ENCODE assay signal across 8 mouse cellular contexts in the genomic region with DNA sequence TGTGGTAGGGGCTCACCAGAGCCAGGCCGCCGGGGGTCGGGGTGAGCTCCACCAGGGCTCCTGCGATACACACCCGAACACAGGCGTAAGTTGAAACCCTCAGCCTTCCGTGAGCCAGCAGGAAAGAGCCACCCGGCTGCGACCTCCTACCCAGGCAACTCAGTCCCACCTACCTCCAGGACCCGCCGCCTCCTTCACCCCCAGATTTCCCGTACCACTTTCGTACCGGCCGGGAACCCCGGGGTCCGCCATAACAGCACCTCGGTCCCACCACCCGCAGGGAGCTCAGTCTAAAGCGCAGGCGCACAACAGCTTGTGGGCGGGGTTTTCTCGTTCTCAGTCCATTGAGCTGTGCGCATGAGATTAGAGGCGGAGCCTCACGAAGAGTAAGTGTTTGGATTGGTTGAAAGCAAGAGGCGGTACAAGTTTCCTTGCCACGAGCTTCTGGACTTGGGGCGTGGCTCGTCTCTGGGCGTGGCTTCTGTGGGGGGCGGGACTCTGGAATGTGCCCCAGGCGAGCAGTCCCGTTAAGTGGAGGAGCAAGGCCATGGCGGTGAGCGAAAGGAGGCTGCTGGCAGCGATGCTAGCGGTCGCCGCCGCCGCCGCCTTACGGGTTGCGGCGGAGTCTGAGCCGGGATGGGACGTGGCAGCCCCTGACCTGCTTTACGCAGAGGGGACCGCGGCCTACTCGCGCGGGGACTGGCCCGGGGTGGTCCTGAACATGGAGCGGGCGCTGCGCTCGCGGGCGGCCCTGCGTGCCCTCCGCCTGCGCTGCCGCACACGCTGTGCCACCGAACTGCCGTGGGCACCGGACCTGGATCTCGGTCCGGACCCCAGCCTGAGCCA. TPM values are rescaled to one million over a fixed set of nuclear protein-coding genes. Genes with fewer than 3 reads are reported as not detected.
A peak's percentile ranks its signal among the peaks of the same experiment; 100 is the strongest.
DNase-seq lines count a peak whose midpoint lies in the region; ATAC-seq lines count a peak whose summit lies in the region.

A gene (minus strand): TSS at position 303 of the 846 bp plus-strand sequence.
A gene (plus strand): TSS at position 506 of the 846 bp plus-strand sequence.

- intact Hi-C loops in gastrocnemius, postnatal 14 days (cut with DNase I; ENCODE audit: low total_unique reads), result no loop called here
- intact Hi-C loops in left cerebral cortex, postnatal 10 days (cut with DNase I), result no loop called here

- ATAC-seq in inflammation-experienced regulatory T-cells, adult 6 months, result peak; percentile 99
- ATAC-seq in megakaryocyte-erythroid progenitor cell, adult 5-6 weeks (replicated peaks; ENCODE audit: low FRiP score, low TSS enrichment, poor library complexity, severe bottlenecking), result peak; percentile 96

- DNase-seq in adrenal gland, adult (ENCODE audit: inconsistent age in 2 of 2, low spot score in 1 of 2), result peak; percentile 99 to 100
- DNase-seq in embryo, embryonic 10.5 days (ENCODE audit: low spot score), result peak; percentile 100
- DNase-seq in gastrocnemius, postnatal 14 days, result peak; percentile 99
- peak; percentile 98 to 99 for DNase-seq in left cerebral cortex, postnatal 10 days (ENCODE audit: extremely low spot score in 1 of 2, low spot score in 2 of 2)
- peak; percentile 97 for DNase-seq in right cerebral cortex, postnatal 25 days
- peak; percentile 97 to 99 for DNase-seq in urinary bladder, postnatal 4 days (ENCODE audit: low spot score in 2 of 2)

RNA-seq across cellular contexts. Expression of the first gene that starts in this region (rescaled TPM):
- 10 to 100 TPM; 17.8 to 20.7 TPM for total RNA-seq in gastrocnemius, postnatal 14 days (2021)
- polyA plus RNA-seq in inflammation-experienced regulatory T-cells, adult 6 months (2017; shearing (Covaris generic)), result 10 to 100 TPM in 1 of 3 experiments, 1 to 10 TPM in 2; 6.3 to 10.7 (median 7.9) TPM
- total RNA-seq in left cerebral cortex, postnatal 10 days (2021), result 10 to 100 TPM; 32.3 to 35.4 TPM
- 9.7 and 17.1 TPM in 2 replicates for total RNA-seq in megakaryocyte-erythroid progenitor cell, adult 5-6 weeks (2014; fragmentation: Nextera tagmentation)
- total RNA-seq in megakaryocyte-erythroid progenitor cell, adult 5-6 weeks (2017), result 6.2 and 18.2 TPM in 2 replicates

RNA-seq across cellular contexts. Expression of the second gene that starts in this region (rescaled TPM):
- 10 to 100 TPM; 17.4 to 18.2 TPM for total RNA-seq in gastrocnemius, postnatal 14 days (2021)
- 1 to 10 TPM in 2 of 3 experiments, under 1 TPM in 1; 0.70 to 2.3 (median 1.7) TPM for polyA plus RNA-seq in inflammation-experienced regulatory T-cells, adult 6 months (2017; shearing (Covaris generic))
- 1 to 10 TPM; 8.5 to 8.6 TPM for total RNA-seq in left cerebral cortex, postnatal 10 days (2021)
- 9.5 and 14.0 TPM in 2 replicates for total RNA-seq in megakaryocyte-erythroid progenitor cell, adult 5-6 weeks (2014; fragmentation: Nextera tagmentation)
- total RNA-seq in megakaryocyte-erythroid progenitor cell, adult 5-6 weeks (2017), result 11.0 and 12.8 TPM in 2 replicates

Comparison
In these comparisons a context has a peak if more than half of its experiments do, and no peak if none do; other contexts are left out.
1. Peak in every context shown above with its lines: DNase-seq and ATAC-seq.